Mouse (Mus musculus): ENCODE results near the gene Wdsub1. TPM values are rescaled to one million over a fixed set of nuclear protein-coding genes. Genes with fewer than 3 reads are reported as not detected.

Wdsub1 gene
- polyA plus RNA-seq, 3 experiments from 2014 or later, result 4.7 to 6.4 (median 6.3) TPM

GRCm38 (mm10) chr2:59841189-59841939 is 41.0 kb downstream of the Wdsub1 start:
- no peak for ATAC-seq

GRCm38 (mm10) chr2:59840191-59840590 is 42.2 kb downstream of the Wdsub1 start:
- no peak for ATAC-seq

- ATAC-seq, result no peak
Observed at GRCm38 (mm10) chr2:59839755-59840154, 42.6 kb downstream of the Wdsub1 start.

GRCm38 (mm10) chr2:59838825-59839224 is 43.6 kb downstream of the Wdsub1 start:
- ATAC-seq, result no peak

GRCm38 (mm10) chr2:59831831-59832230 is 50.6 kb downstream of the Wdsub1 start:
- ATAC-seq, result no peak

GRCm38 (mm10) chr2:59830940-59831339 is 51.5 kb downstream of the Wdsub1 start:
- ATAC-seq, result no peak

- ATAC-seq, result no peak
Observed at GRCm38 (mm10) chr2:59830151-59830550, 52.2 kb downstream of the Wdsub1 start.

- ATAC-seq, result no peak
Observed at GRCm38 (mm10) chr2:59829718-59830117, 52.7 kb downstream of the Wdsub1 start.

- no peak for ATAC-seq
Observed at GRCm38 (mm10) chr2:59828777-59829508, 53.4 kb downstream of the Wdsub1 start.

- ATAC-seq, result no peak
Observed at GRCm38 (mm10) chr2:59828103-59828655, 54.2 kb downstream of the Wdsub1 start.

- ATAC-seq, result no peak
Observed at GRCm38 (mm10) chr2:59825380-59825779, 57.0 kb downstream of the Wdsub1 start.

GRCm38 (mm10) chr2:59824289-59824688 is 58.1 kb downstream of the Wdsub1 start:
- no peak for ATAC-seq

GRCm38 (mm10) chr2:59821044-59821443 is 61.3 kb downstream of the Wdsub1 start:
- ATAC-seq, result no peak

- ATAC-seq, result no peak
Observed at GRCm38 (mm10) chr2:59820088-59820487, 62.3 kb downstream of the Wdsub1 start.

GRCm38 (mm10) chr2:59819415-59819814 is 63.0 kb downstream of the Wdsub1 start:
- no peak for ATAC-seq

- no peak for ATAC-seq
Observed at GRCm38 (mm10) chr2:59818663-59819062, 63.7 kb downstream of the Wdsub1 start.

- no peak for ATAC-seq
Observed at GRCm38 (mm10) chr2:59814997-59815396, 67.4 kb downstream of the Wdsub1 start.

GRCm38 (mm10) chr2:59813457-59813856 is 68.9 kb downstream of the Wdsub1 start:
- ATAC-seq, result no peak

GRCm38 (mm10) chr2:59812641-59813040 is 69.8 kb downstream of the Wdsub1 start:
- no peak for ATAC-seq

GRCm38 (mm10) chr2:59811247-59811646 is 71.1 kb downstream of the Wdsub1 start:
- no peak for ATAC-seq

- no peak for ATAC-seq
Observed at GRCm38 (mm10) chr2:59810039-59810438, 72.4 kb downstream of the Wdsub1 start.

GRCm38 (mm10) chr2:59808608-59809007 is 73.8 kb downstream of the Wdsub1 start:
- ATAC-seq, result no peak

GRCm38 (mm10) chr2:59806038-59806437 is 76.4 kb downstream of the Wdsub1 start:
- no peak for ATAC-seq

- no peak for ATAC-seq
Observed at GRCm38 (mm10) chr2:59805595-59805994, 76.8 kb downstream of the Wdsub1 start.
